Mouse (Mus musculus) kidney, embryonic 16.5 days (tissue): ENCODE measurements around the gene Fn3krp. TPM values are rescaled to one million over a fixed set of nuclear protein-coding genes. Genes with fewer than 3 reads are reported as not detected.

ENCODE experiments used
- ATAC-seq: fragments of 200-750 bp; cut with Nextera tagmentation; 2 replicates; pipeline ENCODE4 v1.8.0; 2017; ENCODE audit warnings: moderate TSS enrichment; ENCODE audit not compliant: low FRiP score, low TSS enrichment
- H3K27ac ChIP-seq: fragments of 300-500 bp; sonication (generic); 2 replicates; pipeline ENCODE4 v1.5.1; 2014; ENCODE audit warnings: low read length
- H3K27me3 ChIP-seq: fragments of 300-500 bp; sonication (generic); 2 replicates; pipeline ENCODE4 v1.6.1; 2014; ENCODE audit warnings: low read length, control low read depth, mixed read lengths; ENCODE audit not compliant: insufficient read depth
- H3K36me3 ChIP-seq: fragments of 300-500 bp; sonication (generic); 2 replicates; pipeline ENCODE4 v1.6.1; 2014; ENCODE audit warnings: low read length, control low read depth, mixed read lengths; ENCODE audit not compliant: insufficient read depth
- H3K4me1 ChIP-seq: fragments of 300-500 bp; sonication (generic); 2 replicates; pipeline ENCODE4 v1.6.1; 2014; ENCODE audit warnings: low read length, control low read depth, mixed read lengths; ENCODE audit not compliant: insufficient read depth
- H3K4me2 ChIP-seq: fragments of 300-500 bp; sonication (generic); replicated peaks from 2 replicates; pipeline ENCODE4 v1.6.1; 2014; ENCODE audit warnings: low read depth, low read length
- H3K4me3 ChIP-seq: fragments of 300-500 bp; sonication (generic); 2 replicates; pipeline ENCODE4 v1.5.1; 2014; ENCODE audit warnings: mild to moderate bottlenecking, low read length
- H3K9ac ChIP-seq: fragments of 300-500 bp; sonication (generic); replicated peaks from 2 replicates; pipeline ENCODE4 v1.6.1; 2014; ENCODE audit warnings: low read length
- H3K9me3 ChIP-seq: fragments of 300-500 bp; sonication (generic); 2 replicates; pipeline ENCODE4 v1.6.1; 2016; ENCODE audit warnings: low read length, control low read depth
- WGBS: fragments of 180-500 bp; shearing (Covaris S2); extraction: QIAGEN DNeasy Blood & Tissue Kit; methylation state at CpG from one replicate; pipeline ENCODE4 v1.1.7; 2014; 5-methylcytosine and 5-hydroxymethylcytosine counted together
- polyA plus RNA-seq: library from polyadenylated mRNA; unstranded; fragments of >200 nt; fragmentation: Nextera tagmentation; extraction: Ambion mirVana; gene quantifications from 2 replicates; pipeline ENCODE4 v1.2.1, GENCODE M21; 2015

Fn3krp gene
- polyA plus RNA-seq, 1 experiment from 2014 or later, result 8.9 TPM

- WGBS, result 81% methylated on average over 5 of the region's 5 CpGs
- no peaks in the 10 kb centered on the region for H3K4me1 ChIP-seq
- ATAC-seq, result no peak
- H3K36me3 ChIP-seq, result no peaks in the 10 kb centered on the region
- no peak overlapping the region for H3K9ac ChIP-seq
- no peaks in the 10 kb centered on the region; the same call in 1 of the 2 replicates for H3K27me3 ChIP-seq
- no peak overlapping the region for H3K4me3 ChIP-seq
- H3K4me2 ChIP-seq, result no peak overlapping the region
- H3K27ac ChIP-seq, result no peak overlapping the region
- no peaks in the 10 kb centered on the region for H3K9me3 ChIP-seq
Measured at GRCm38 (mm10) chr11:121414762-121415161, 6.4 kb upstream of the Fn3krp start.

GRCm38 (mm10) chr11:121415351-121415750, 5.8 kb upstream of the Fn3krp start:
- H3K36me3 ChIP-seq, result no peaks in the 10 kb centered on the region
- no peak overlapping the region for H3K4me3 ChIP-seq
- H3K27me3 ChIP-seq, result no peaks in the 10 kb centered on the region; the same call in 1 of the 2 replicates
- no peak overlapping the region for H3K4me2 ChIP-seq
- H3K27ac ChIP-seq, result no peak overlapping the region
- H3K9me3 ChIP-seq, result no peaks in the 10 kb centered on the region
- WGBS, result 57% methylated on average over 5 of the region's 5 CpGs
- ATAC-seq, result no peak
- H3K4me1 ChIP-seq, result peaks cover 1% of the 10 kb centered on the region
- no peak overlapping the region for H3K9ac ChIP-seq

- Histone ChIP-seq H3K9me3 (no peaks in the 10 kb centered on the region), H3K27me3 (no peaks in the 10 kb centered on the region), H3K36me3 (no peaks in the 10 kb centered on the region), H3K4me1 (peaks cover 11% of the 10 kb centered on the region), H3K4me2 (no peak overlapping the region), H3K9ac (no peak overlapping the region), H3K4me3 (no peak overlapping the region), H3K27ac (no peak overlapping the region)
- ATAC-seq, result no peak
- 84% methylated on average over 5 of the region's 5 CpGs for WGBS
Measured at GRCm38 (mm10) chr11:121417971-121418370, 3.2 kb upstream of the Fn3krp start.

GRCm38 (mm10) chr11:121418932-121419331, 2.3 kb upstream of the Fn3krp start:
- no peak overlapping the region for H3K9ac ChIP-seq
- H3K36me3 ChIP-seq, result no peaks in the 10 kb centered on the region
- H3K4me3 ChIP-seq, result no peak overlapping the region
- H3K9me3 ChIP-seq, result no peaks in the 10 kb centered on the region
- peaks cover 11% of the 10 kb centered on the region for H3K4me1 ChIP-seq
- H3K27me3 ChIP-seq, result no peaks in the 10 kb centered on the region
- WGBS, result 41% methylated on average over 2 of the region's 2 CpGs
- no peak overlapping the region for H3K4me2 ChIP-seq
- H3K27ac ChIP-seq, result no peak overlapping the region
- ATAC-seq, result no peak

GRCm38 (mm10) chr11:121420379-121420778, 822 bp upstream of the Fn3krp start:
- ATAC-seq, result no peak
- Histone ChIP-seq H3K4me1 (peaks cover 11% of the 10 kb centered on the region), H3K9me3 (no peaks in the 10 kb centered on the region), H3K27me3 (no peaks in the 10 kb centered on the region), H3K27ac (no peak overlapping the region), H3K36me3 (no peaks in the 10 kb centered on the region), H3K4me3 (peak overlapping the region; percentile 82; the same call in 1 of the 2 replicates), H3K9ac (no peak overlapping the region), H3K4me2 (peak overlapping the region; percentile 76)
- WGBS, result 52% methylated on average over 5 of the region's 5 CpGs

DNA sequence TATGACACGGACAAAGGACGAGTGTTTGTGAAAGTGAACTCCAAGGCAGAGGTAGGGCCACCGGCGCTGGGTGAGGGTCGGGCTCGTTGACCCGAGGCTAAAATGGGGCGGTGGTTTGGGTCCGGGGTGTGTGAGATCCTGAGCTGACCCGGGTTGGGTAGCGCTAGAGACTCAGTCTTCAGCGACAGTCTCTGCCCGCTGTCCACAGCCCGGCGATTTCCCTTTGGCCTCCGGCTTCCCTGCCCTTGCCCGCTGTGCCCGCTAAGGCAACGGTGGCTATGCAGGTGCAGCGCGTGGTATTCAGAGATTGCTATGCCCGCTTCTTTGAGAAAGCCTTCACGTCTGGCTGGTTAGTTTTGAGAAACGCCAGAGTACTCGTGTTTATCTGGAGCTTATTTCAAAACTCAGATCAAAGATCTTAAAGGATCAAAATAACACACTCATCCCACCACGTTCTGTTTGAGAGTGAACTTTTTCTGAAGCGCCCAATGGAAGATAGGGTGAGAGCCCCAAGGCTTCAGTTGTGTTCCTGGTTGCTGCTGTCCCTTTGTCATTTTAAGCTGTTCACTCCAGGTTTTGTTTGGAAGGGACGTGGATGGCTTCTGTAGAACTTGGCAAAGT, 462 bp downstream of the Fn3krp start:
- Histone ChIP-seq H3K9me3 (no peaks in the 10 kb centered on the region), H3K9ac (peak overlapping the region; percentile 70), H3K4me3 (peak overlapping the region; percentile 82), H3K27me3 (no peaks in the 10 kb centered on the region), H3K27ac (peak overlapping the region; percentile 76), H3K4me2 (peak overlapping the region; percentile 76), H3K4me1 (peaks cover 11% of the 10 kb centered on the region), H3K36me3 (no peaks in the 10 kb centered on the region)
- WGBS, result 1% methylated on average over 28 of the region's 28 CpGs
- peak; percentile 79 for ATAC-seq

GRCm38 (mm10) chr11:121433397-121433796, 12.2 kb downstream of the Fn3krp start:
- peaks cover 12% of the 10 kb centered on the region for H3K4me1 ChIP-seq
- no peaks in the 10 kb centered on the region for H3K9me3 ChIP-seq
- no peaks in the 10 kb centered on the region for H3K27me3 ChIP-seq
- no peak overlapping the region for H3K4me2 ChIP-seq
- H3K36me3 ChIP-seq, result 0 out of 2 replicates have a peak, but pooled peaks cover 7% of the 10 kb centered on the region
- 87% methylated on average over 4 of the region's 4 CpGs for WGBS
- no peak overlapping the region for H3K27ac ChIP-seq
- H3K9ac ChIP-seq, result no peak overlapping the region
- no peak overlapping the region for H3K4me3 ChIP-seq
- no peak for ATAC-seq

GRCm38 (mm10) chr11:121434156-121435155, 13.3 kb downstream of the Fn3krp start, which contains the start of gene Fn3k:
Gene Fn3k (plus strand): TSS chr11:121434913.
- 6% methylated on average over 30 of the region's 30 CpGs for WGBS
- Histone ChIP-seq H3K9ac (peak within 1 kb of the TSS; percentile 62), H3K27me3 (no peaks in the 10 kb centered on the region), H3K4me1 (peaks cover 12% of the 10 kb centered on the region), H3K4me3 (peak within 1 kb of the TSS; percentile 51), H3K9me3 (no peaks in the 10 kb centered on the region), H3K27ac (no peak within 1 kb of the TSS), H3K4me2 (peak within 1 kb of the TSS; percentile 73), H3K36me3 (0 out of 2 replicates have a peak, but pooled peaks cover 4% of the 10 kb centered on the region)
- peak; percentile 95 for ATAC-seq

DNA sequence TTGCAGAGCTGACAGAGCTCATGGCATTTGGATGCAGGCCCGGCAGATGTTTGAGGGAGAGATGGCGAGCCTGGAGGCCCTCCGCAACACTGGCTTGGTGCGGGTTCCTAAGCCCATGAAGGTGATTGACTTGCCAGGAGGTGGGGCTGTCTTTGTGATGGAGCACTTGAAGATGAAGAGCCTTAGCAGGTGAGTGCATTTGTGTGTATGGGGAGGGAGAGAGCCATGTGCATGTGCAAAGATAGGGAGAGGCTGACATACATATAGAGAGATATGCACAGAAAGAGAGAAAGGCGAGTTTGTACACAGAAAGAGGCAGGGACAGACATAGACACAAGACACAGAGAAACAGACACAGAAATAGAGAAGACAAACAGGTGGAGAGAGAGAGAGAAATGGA, 16.0 kb downstream of the Fn3krp start:
- ATAC-seq, result no peak
- H3K9me3 ChIP-seq, result no peaks in the 10 kb centered on the region
- H3K9ac ChIP-seq, result no peak overlapping the region
- no peak overlapping the region for H3K27ac ChIP-seq
- no peak overlapping the region for H3K4me2 ChIP-seq
- peaks cover 12% of the 10 kb centered on the region for H3K4me1 ChIP-seq
- WGBS, result 86% methylated on average over 5 of the region's 5 CpGs
- no peaks in the 10 kb centered on the region for H3K27me3 ChIP-seq
- no peaks in the 10 kb centered on the region for H3K36me3 ChIP-seq
- no peak overlapping the region for H3K4me3 ChIP-seq
